Comparison of ENCODE assay signal across 10 mouse cellular contexts in the genomic region with DNA sequence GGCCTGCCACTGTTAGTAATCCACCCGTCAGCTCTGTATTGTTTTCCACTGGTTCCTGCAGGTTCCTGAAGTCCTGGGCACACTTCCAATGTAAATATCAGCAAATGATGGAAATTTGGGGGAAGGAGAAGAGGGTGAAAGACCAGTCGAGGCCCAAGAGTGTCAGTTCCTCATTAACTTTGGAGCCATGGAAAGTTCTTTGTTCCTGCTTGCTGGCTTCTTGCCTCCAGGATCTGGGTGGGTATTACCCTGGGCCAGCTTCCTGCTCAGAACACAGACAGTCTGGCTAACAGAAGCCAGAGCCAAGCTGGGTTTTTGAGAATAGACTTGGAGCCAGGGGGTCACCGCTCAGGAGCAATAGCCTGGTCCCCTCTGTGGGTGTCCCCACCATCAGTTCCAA. TPM values are rescaled to one million over a fixed set of nuclear protein-coding genes. Genes with fewer than 3 reads are reported as not detected.
DNase-seq lines count a peak whose midpoint lies in the region; ATAC-seq lines count a peak whose summit lies in the region.
"Had no signal": no experiment of that assay in that cellular context is flagged by ENCODE, and none has a peak within 500 bp of the region (broad histone marks: within the 10 kb centered on the region; RNA-seq: fewer than 3 reads in every experiment).

No protein-coding gene starts in this region.

- H3K4me2 ChIP-seq in midbrain, embryonic 11.5 days, result no peak overlapping the region
- no peak overlapping the region for H3K4me2 ChIP-seq in midbrain, embryonic 13.5 days (replicated peaks)
- H3K4me2 ChIP-seq in limb, embryonic 13.5 days (replicated peaks), result no peak overlapping the region
- no peak overlapping the region for H3K4me2 ChIP-seq in hindbrain, embryonic 14.5 days (replicated peaks)

- H3K36me3 ChIP-seq in midbrain, embryonic 11.5 days (ENCODE audit: control insufficient read depth, insufficient read depth, low read length), result no peaks in the 10 kb centered on the region
- H3K36me3 ChIP-seq in midbrain, embryonic 13.5 days, result no peaks in the 10 kb centered on the region
- H3K36me3 ChIP-seq in limb, embryonic 13.5 days, result no peaks in the 10 kb centered on the region
- no peaks in the 10 kb centered on the region for H3K36me3 ChIP-seq in hindbrain, embryonic 14.5 days (replicated peaks; ENCODE audit: control insufficient read depth, insufficient read depth)
- H3K36me3 ChIP-seq: G1E had no signal

- H3K4me3 ChIP-seq in midbrain, embryonic 11.5 days (ENCODE audit: low read depth, low read length), result no peak overlapping the region
- H3K4me3 ChIP-seq in midbrain, embryonic 13.5 days (replicated peaks), result no peak overlapping the region
- no peak overlapping the region for H3K4me3 ChIP-seq in limb, embryonic 13.5 days
- H3K4me3 ChIP-seq in hindbrain, embryonic 14.5 days (replicated peaks; ENCODE audit: low read length), result no peak overlapping the region

- H3K9me3 ChIP-seq in midbrain, embryonic 11.5 days (ENCODE audit: control insufficient read depth, low read length), result no peaks in the 10 kb centered on the region; the same call in 1 of the 2 replicates
- no peaks in the 10 kb centered on the region for H3K9me3 ChIP-seq in midbrain, embryonic 13.5 days
- peaks cover 6% of the 10 kb centered on the region; the same call in 1 of the 2 replicates for H3K9me3 ChIP-seq in limb, embryonic 13.5 days
- no peaks in the 10 kb centered on the region for H3K9me3 ChIP-seq in hindbrain, embryonic 14.5 days (ENCODE audit: control insufficient read depth, low read length)
- H3K9me3 ChIP-seq: G1E had no signal

- no peak for ATAC-seq in midbrain, embryonic 11.5 days (ENCODE audit: low FRiP score)
- no peak for ATAC-seq in midbrain, embryonic 13.5 days
- 0 out of 2 replicates have a peak, but pooled peaks have one; percentile 9 for ATAC-seq in limb, embryonic 13.5 days (ENCODE audit: low FRiP score, low read depth)
- ATAC-seq in hindbrain, embryonic 14.5 days (ENCODE audit: low FRiP score), result no peak

- H3K9ac ChIP-seq in midbrain, embryonic 11.5 days (ENCODE audit: low read length), result no peak overlapping the region
- H3K9ac ChIP-seq in midbrain, embryonic 13.5 days (replicated peaks), result no peak overlapping the region
- H3K9ac ChIP-seq in limb, embryonic 13.5 days, result no peak overlapping the region
- no peak overlapping the region for H3K9ac ChIP-seq in hindbrain, embryonic 14.5 days
- H3K9ac ChIP-seq: liver, embryonic 14.5 days had no signal

- WGBS in midbrain, embryonic 11.5 days, result 75% methylated on average over 3 of the region's 3 CpGs
- 67% methylated on average over 3 of the region's 3 CpGs for WGBS in midbrain, embryonic 13.5 days
- 55% methylated on average over 3 of the region's 3 CpGs for WGBS in limb, embryonic 13.5 days
- WGBS in hindbrain, embryonic 14.5 days, result 62% methylated on average over 3 of the region's 3 CpGs

- no peak overlapping the region for H3K27ac ChIP-seq in midbrain, embryonic 11.5 days (ENCODE audit: low read depth, low read length)
- H3K27ac ChIP-seq in midbrain, embryonic 13.5 days, result no peak overlapping the region
- H3K27ac ChIP-seq in limb, embryonic 13.5 days, result peak overlapping the region; percentile 55; the same call in 1 of the 2 replicates
- no peak overlapping the region for H3K27ac ChIP-seq in hindbrain, embryonic 14.5 days
- H3K27ac ChIP-seq: liver, embryonic 14.5 days had no signal

- peaks cover 2% of the 10 kb centered on the region; the same call in 1 of the 2 replicates for H3K4me1 ChIP-seq in midbrain, embryonic 11.5 days (ENCODE audit: control insufficient read depth, insufficient read depth, low read length)
- H3K4me1 ChIP-seq in midbrain, embryonic 13.5 days (replicated peaks), result no peaks in the 10 kb centered on the region
- H3K4me1 ChIP-seq in limb, embryonic 13.5 days, result peaks cover 32% of the 10 kb centered on the region
- no peaks in the 10 kb centered on the region for H3K4me1 ChIP-seq in hindbrain, embryonic 14.5 days (replicated peaks; ENCODE audit: control insufficient read depth, insufficient read depth, low read length)

- peak; percentile 39 for DNase-seq in midbrain, embryonic 11.5 days (ENCODE audit: low spot score, missing footprints)
- peak; percentile 50 to 57 for DNase-seq in heart, postnatal 36 days
- DNase-seq in urinary bladder, postnatal 14 days (ENCODE audit: low spot score), result no peak
- DNase-seq in hindbrain, embryonic 14.5 days (ENCODE audit: low spot score), result no peak
- no peak for DNase-seq in embryo, embryonic 10 days (ENCODE audit: low spot score)
- DNase-seq in liver, result no peak

- intact Hi-C loops in heart, postnatal 36 days (cut with DNase I), result no loop called here

- no peaks in the 10 kb centered on the region for H3K27me3 ChIP-seq in midbrain, embryonic 11.5 days (ENCODE audit: control insufficient read depth, insufficient read depth, low read length)
- H3K27me3 ChIP-seq in midbrain, embryonic 13.5 days, result 0 out of 2 replicates have a peak, but pooled peaks cover 2% of the 10 kb centered on the region
- no peaks in the 10 kb centered on the region for H3K27me3 ChIP-seq in limb, embryonic 13.5 days
- H3K27me3 ChIP-seq in hindbrain, embryonic 14.5 days (ENCODE audit: control insufficient read depth, insufficient read depth, low read length), result no peaks in the 10 kb centered on the region

RNA-seq across cellular contexts. Expression of a gene that starts 8.7 kb away (rescaled TPM):
- 0.59 and 0.95 TPM in 2 replicates for polyA plus RNA-seq in midbrain, embryonic 11.5 days (2014; fragmentation: Nextera tagmentation; extraction: Ambion mirVana)
- polyA plus RNA-seq in midbrain, embryonic 13.5 days (2015; fragmentation: Nextera tagmentation; extraction: Ambion mirVana), result 0.48 and 0.71 TPM in 2 replicates
- total RNA-seq in heart, postnatal 36 days (2021), result 10 to 100 TPM; 11.1 to 11.9 TPM
- polyA plus RNA-seq in limb, embryonic 13.5 days (2015; fragmentation: Nextera tagmentation; extraction: Ambion mirVana), result 0.96 and 1.3 TPM in 2 replicates
- 2.0 TPM in 2 replicates for polyA plus RNA-seq in hindbrain, embryonic 14.5 days (2014; fragmentation: Nextera tagmentation; extraction: Ambion mirVana)

RNA-seq across cellular contexts. Expression of a gene that starts 46.7 kb away (rescaled TPM):
- 1.2 and 1.3 TPM in 2 replicates for polyA plus RNA-seq in midbrain, embryonic 11.5 days (2014; fragmentation: Nextera tagmentation; extraction: Ambion mirVana)
- 0.41 and 0.58 TPM in 2 replicates for polyA plus RNA-seq in midbrain, embryonic 13.5 days (2015; fragmentation: Nextera tagmentation; extraction: Ambion mirVana)
- under 1 TPM; 0.33 to 0.38 TPM for total RNA-seq in heart, postnatal 36 days (2021)
- 0.84 and 1.0 TPM in 2 replicates for polyA plus RNA-seq in limb, embryonic 13.5 days (2015; fragmentation: Nextera tagmentation; extraction: Ambion mirVana)
- 0.46 and 0.48 TPM in 2 replicates for polyA plus RNA-seq in hindbrain, embryonic 14.5 days (2014; fragmentation: Nextera tagmentation; extraction: Ambion mirVana)

Comparison
In these comparisons a context has a peak if more than half of its experiments do, and no peak if none do; other contexts are left out.
1. DNase-seq: peak in midbrain, embryonic 11.5 days (single experiment) and heart, postnatal 36 days (2 of 2); none in urinary bladder, postnatal 14 days (single experiment), hindbrain, embryonic 14.5 days (single experiment), embryo, embryonic 10 days (single experiment) and liver (single experiment).